Mouse (Mus musculus): Measurements from ENCODE around the gene Wnt3a. TPM values are rescaled to one million over a fixed set of nuclear protein-coding genes. Genes with fewer than 3 reads are reported as not detected.

Wnt3a gene
- polyA plus RNA-seq, 1 experiment from 2014 or later, result not detected

- 83% methylated on average over 4 of the region's 4 CpGs for WGBS (ENCODE audit: insufficient replicate concordance)
- H3K36me3 ChIP-seq, result peaks cover 80% of the 10 kb centered on the region
- H3K27ac ChIP-seq, result no peak overlapping the region; the same call in 1 of the 2 replicates
- H3K9me3 ChIP-seq (replicated peaks), result no peaks in the 10 kb centered on the region
- H3K9ac ChIP-seq, result 0 out of 2 replicates have a peak overlapping the region, but pooled peaks have one; percentile 24
- H3K4me3 ChIP-seq, result no peak overlapping the region
- peak overlapping the region; percentile 94; the same call in 1 of the 2 replicates for H3K4me2 ChIP-seq
- peaks cover 59% of the 10 kb centered on the region for H3K4me1 ChIP-seq
- no peak for ATAC-seq
- H3K27me3 ChIP-seq (replicated peaks), result no peaks in the 10 kb centered on the region
Observed at GRCm38 (mm10) chr11:59210020-59210419, 80.5 kb downstream of the Wnt3a start.

- peaks cover 81% of the 10 kb centered on the region for H3K36me3 ChIP-seq
- 72% methylated on average over 5 of the region's 5 CpGs for WGBS (ENCODE audit: insufficient replicate concordance)
- no peak for ATAC-seq
- H3K4me2 ChIP-seq, result peak overlapping the region; percentile 94
- peaks cover 59% of the 10 kb centered on the region for H3K4me1 ChIP-seq
- peak overlapping the region; percentile 94 for H3K4me3 ChIP-seq
- peak overlapping the region; percentile 80 for H3K9ac ChIP-seq
- peak overlapping the region; percentile 89 for H3K27ac ChIP-seq
- H3K27me3 ChIP-seq (replicated peaks), result no peaks in the 10 kb centered on the region
- H3K9me3 ChIP-seq (replicated peaks), result no peaks in the 10 kb centered on the region
Observed at GRCm38 (mm10) chr11:59209580-59209979, 81.0 kb downstream of the Wnt3a start.

GRCm38 (mm10) chr11:59209003-59209441 is 81.5 kb downstream of the Wnt3a start:
- H3K27me3 ChIP-seq (replicated peaks), result no peaks in the 10 kb centered on the region
- H3K27ac ChIP-seq, result peak overlapping the region; percentile 89
- H3K36me3 ChIP-seq, result peaks cover 81% of the 10 kb centered on the region
- H3K4me2 ChIP-seq, result peak overlapping the region; percentile 94
- H3K9ac ChIP-seq, result peak overlapping the region; percentile 80
- 12% methylated on average over 18 of the region's 18 CpGs for WGBS (ENCODE audit: insufficient replicate concordance)
- ATAC-seq, result peak; percentile 76
- peak overlapping the region; percentile 94 for H3K4me3 ChIP-seq
- no peaks in the 10 kb centered on the region for H3K9me3 ChIP-seq (replicated peaks)
- H3K4me1 ChIP-seq, result peaks cover 55% of the 10 kb centered on the region

GRCm38 (mm10) chr11:59208153-59208831 is 82.3 kb downstream of the Wnt3a start, which contains the start of gene 2310033P09Rik:
Gene 2310033P09Rik (plus strand): TSS chr11:59208321.
- H3K4me3 ChIP-seq, result peak within 1 kb of the TSS; percentile 94
- no peaks in the 10 kb centered on the region for H3K9me3 ChIP-seq (replicated peaks)
- H3K36me3 ChIP-seq, result peaks cover 77% of the 10 kb centered on the region
- no peaks in the 10 kb centered on the region for H3K27me3 ChIP-seq (replicated peaks)
- H3K9ac ChIP-seq, result peak within 1 kb of the TSS; percentile 80
- peaks cover 49% of the 10 kb centered on the region for H3K4me1 ChIP-seq
- H3K27ac ChIP-seq, result peak within 1 kb of the TSS; percentile 89
- peak within 1 kb of the TSS; percentile 94 for H3K4me2 ChIP-seq
- ATAC-seq, result peak; percentile 80
- WGBS (ENCODE audit: insufficient replicate concordance), result under 1% methylated on average over 67 of the region's 67 CpGs

GRCm38 (mm10) chr11:59202081-59202995 is 88.2 kb downstream of the Wnt3a start, which contains the start of gene Mrpl55:
Gene Mrpl55 (plus strand): TSS chr11:59202486.
- Histone ChIP-seq H3K4me1 (peaks cover 38% of the 10 kb centered on the region), H3K4me2 (peak within 1 kb of the TSS; percentile 83), H3K27me3 (replicated peaks) (no peaks in the 10 kb centered on the region), H3K9me3 (replicated peaks) (no peaks in the 10 kb centered on the region), H3K27ac (peak within 1 kb of the TSS; percentile 77), H3K36me3 (peaks cover 49% of the 10 kb centered on the region), H3K4me3 (peak within 1 kb of the TSS; percentile 90), H3K9ac (peak within 1 kb of the TSS; percentile 85)
- ATAC-seq, result peak; percentile 91
- under 1% methylated on average over 63 of the region's 63 CpGs for WGBS (ENCODE audit: insufficient replicate concordance)

- no peak for ATAC-seq
- Histone ChIP-seq H3K4me2 (peak overlapping the region; percentile 83), H3K4me1 (peaks cover 37% of the 10 kb centered on the region), H3K9me3 (replicated peaks) (no peaks in the 10 kb centered on the region), H3K27me3 (replicated peaks) (no peaks in the 10 kb centered on the region), H3K4me3 (peak overlapping the region; percentile 90), H3K9ac (peak overlapping the region; percentile 85), H3K36me3 (peaks cover 42% of the 10 kb centered on the region), H3K27ac (peak overlapping the region; percentile 77)
- 13% methylated on average over 16 of the region's 16 CpGs for WGBS (ENCODE audit: insufficient replicate concordance)
Observed at GRCm38 (mm10) chr11:59201216-59202002, 89.1 kb downstream of the Wnt3a start.

Small RNAs within 50 kb of the gene (microRNA-seq; reads per million reads assigned to microRNA genes)
- gene Gm24756, result not detected

Other genes starting within 250 kb of the Wnt3a start
- gene Obscn, start 154.3 kb downstream of the Wnt3a start, polyA plus RNA-seq (2016; fragmentation: Nextera tagmentation; extraction: Ambion mirVana), result 0.42 and 0.51 TPM in 2 replicates
- gene Iba57, start 127.0 kb downstream of the Wnt3a start, polyA plus RNA-seq (2016; fragmentation: Nextera tagmentation; extraction: Ambion mirVana), result 14.2 and 14.5 TPM in 2 replicates
- 0.10 and 0.14 TPM in 2 replicates for gene Gjc2, start 107.5 kb downstream of the Wnt3a start, polyA plus RNA-seq (2016; fragmentation: Nextera tagmentation; extraction: Ambion mirVana)
- gene Guk1, start 98.5 kb downstream of the Wnt3a start, polyA plus RNA-seq (2016; fragmentation: Nextera tagmentation; extraction: Ambion mirVana), result 73.7 and 81.3 TPM in 2 replicates
- gene Mrpl55, start 88.3 kb downstream of the Wnt3a start, polyA plus RNA-seq (2016; fragmentation: Nextera tagmentation; extraction: Ambion mirVana), result 78.3 and 82.8 TPM in 2 replicates
- gene 2310033P09Rik, start 82.4 kb downstream of the Wnt3a start, polyA plus RNA-seq (2016; fragmentation: Nextera tagmentation; extraction: Ambion mirVana), result 25.1 and 26.6 TPM in 2 replicates
- gene Arf1, start 62.5 kb downstream of the Wnt3a start, polyA plus RNA-seq (2016; fragmentation: Nextera tagmentation; extraction: Ambion mirVana), result 341 TPM in 2 replicates
- gene Wnt9a, start 16.2 kb upstream of the Wnt3a start, polyA plus RNA-seq (2016; fragmentation: Nextera tagmentation; extraction: Ambion mirVana), result 0.32 and 0.50 TPM in 2 replicates
- not detected in 2 replicates for gene Prss38, start 84.9 kb upstream of the Wnt3a start, polyA plus RNA-seq (2016; fragmentation: Nextera tagmentation; extraction: Ambion mirVana)
- 7.5 and 7.7 TPM in 2 replicates for gene Jmjd4, start 159.3 kb upstream of the Wnt3a start, polyA plus RNA-seq (2016; fragmentation: Nextera tagmentation; extraction: Ambion mirVana)
- 34.4 and 35.8 TPM in 2 replicates for gene Snap47, start 160.4 kb upstream of the Wnt3a start, polyA plus RNA-seq (2016; fragmentation: Nextera tagmentation; extraction: Ambion mirVana)
- gene Zfp867, start 181.7 kb upstream of the Wnt3a start, polyA plus RNA-seq (2016; fragmentation: Nextera tagmentation; extraction: Ambion mirVana), result 1.3 and 1.7 TPM in 2 replicates
- gene Zkscan17, start 236.0 kb upstream of the Wnt3a start, polyA plus RNA-seq (2016; fragmentation: Nextera tagmentation; extraction: Ambion mirVana), result 8.6 and 9.1 TPM in 2 replicates

Measured in liver, embryonic 12.5 days (tissue).